Mouse (Mus musculus): ENCODE measurements at regions not wholly inside any gene's neighbourhood (a gene's known extent, or its start where the extent isn't known, plus 50 kb on each side); places are given as distances from the start of the nearest gene placed in this dataset.
"Not testable (repeated sequence)": the region's sequence is repeated elsewhere in the genome, so short reads cannot be mapped to it uniquely, and the experiment has no call there.

DNA sequence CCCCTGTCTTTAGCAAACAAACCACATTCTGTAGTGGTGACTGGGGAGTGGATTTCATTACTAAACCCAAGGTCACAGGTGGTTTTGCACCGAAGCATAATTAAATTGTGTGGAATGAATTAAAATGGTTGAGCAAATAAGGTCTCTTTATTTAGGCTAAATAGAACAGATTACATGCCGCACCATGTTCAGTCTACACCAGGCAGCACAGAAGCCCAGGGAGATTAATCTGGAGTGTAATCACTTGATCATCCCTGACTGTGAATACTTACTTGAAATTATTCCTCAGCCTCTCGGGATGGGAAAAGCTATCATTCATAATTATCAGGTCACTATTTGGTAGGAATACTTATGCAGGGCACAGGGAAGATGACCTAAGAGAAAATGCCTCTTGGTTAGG, 1293.3 kb upstream of the Sel1l start:
- DNase-seq: no peak

DNA sequence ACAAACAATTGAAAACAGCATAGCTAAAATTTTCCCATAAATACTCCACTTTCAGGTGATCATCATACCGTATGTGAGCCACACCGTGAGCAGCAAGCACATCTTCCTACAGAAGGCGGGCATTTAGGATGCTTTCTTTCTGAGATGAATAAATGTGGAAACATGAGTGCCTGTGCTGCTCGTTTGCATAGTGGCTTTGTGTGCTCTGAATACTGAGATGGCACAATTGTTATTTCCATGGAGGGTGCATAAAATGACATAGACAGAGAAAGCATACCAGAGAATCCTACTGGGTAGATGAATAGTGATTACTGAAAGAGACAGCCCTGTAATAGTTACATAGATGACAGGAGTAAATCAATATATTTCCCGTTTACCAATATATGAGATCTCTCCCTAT, 1287.4 kb upstream of the Sel1l start:
- DNase-seq: no peak

DNA sequence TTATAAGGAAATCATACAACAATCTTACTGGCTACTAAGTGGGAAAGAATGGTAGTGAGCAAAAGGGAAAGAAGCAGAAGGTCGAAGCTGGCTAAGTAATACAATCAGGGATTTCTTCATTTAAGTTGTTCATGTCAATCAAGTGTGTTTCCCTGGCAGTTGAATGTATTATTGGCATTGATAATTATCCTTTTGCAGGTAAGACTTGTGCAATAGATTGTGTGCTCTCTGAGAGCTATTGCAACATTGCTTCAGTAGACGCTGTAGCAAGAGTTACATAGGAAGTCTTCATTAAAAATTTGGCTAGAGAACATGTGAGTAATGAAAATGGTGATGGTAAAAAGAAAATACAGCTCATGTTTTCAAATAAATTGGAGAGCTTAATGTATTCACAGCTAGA, 1273.3 kb upstream of the Sel1l start:
- DNase-seq: no peak

DNA sequence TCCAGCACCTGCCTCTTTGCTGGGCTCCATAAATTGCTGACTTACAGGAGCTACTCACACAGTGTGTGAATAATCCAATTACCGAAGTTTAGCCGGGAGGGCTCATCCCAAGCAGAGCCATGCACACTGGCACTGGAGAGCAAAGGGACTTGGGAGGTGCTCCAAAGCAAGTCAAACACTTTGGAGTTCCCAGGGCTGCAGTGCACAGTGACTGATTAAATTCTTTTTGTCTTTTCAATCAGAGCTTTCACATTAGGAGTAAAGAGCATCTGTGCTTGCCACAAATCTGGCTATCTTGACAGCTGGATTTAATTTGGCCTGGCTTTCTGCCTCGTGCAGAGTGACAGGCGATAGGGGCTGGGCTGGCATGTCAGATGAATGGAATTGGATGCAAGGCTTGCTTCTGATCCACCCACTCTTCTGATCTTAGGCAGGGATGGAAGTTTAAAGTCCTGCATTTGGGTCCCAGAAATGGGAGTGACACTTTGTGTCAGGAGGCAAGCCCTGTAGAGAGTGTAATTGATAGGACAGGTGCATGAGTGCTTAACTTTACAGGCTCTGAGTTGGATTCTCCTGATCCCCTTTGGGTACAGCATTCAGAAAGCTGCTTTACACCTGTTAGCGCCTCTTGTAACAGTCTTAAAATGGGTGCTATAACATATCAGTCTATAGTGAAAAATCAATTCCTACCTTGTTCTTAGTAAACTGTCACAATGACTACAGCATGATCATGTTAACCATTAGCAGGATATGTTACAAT, 1239.3 kb upstream of the Sel1l start:
- DNase-seq: no peak

DNA sequence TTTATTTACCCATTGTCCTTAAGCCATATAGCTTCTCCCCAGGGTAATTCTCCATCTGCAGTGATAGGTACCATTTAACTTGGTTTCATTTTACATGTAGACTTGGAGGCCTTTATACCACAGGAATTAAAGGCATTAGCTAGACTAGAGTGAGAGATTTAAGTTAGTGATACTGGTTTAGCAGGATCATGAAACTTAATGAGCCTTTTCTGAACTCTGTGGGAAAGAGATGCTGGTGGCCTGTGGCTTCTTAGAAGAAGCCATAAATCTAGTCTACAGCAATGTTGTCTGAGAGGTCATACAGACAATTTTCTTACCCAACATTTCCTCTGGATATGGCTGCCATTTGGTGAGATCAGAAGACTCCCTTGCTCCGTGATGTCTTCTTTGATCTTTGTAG, 1214.9 kb upstream of the Sel1l start:
- no peak for DNase-seq

DNA sequence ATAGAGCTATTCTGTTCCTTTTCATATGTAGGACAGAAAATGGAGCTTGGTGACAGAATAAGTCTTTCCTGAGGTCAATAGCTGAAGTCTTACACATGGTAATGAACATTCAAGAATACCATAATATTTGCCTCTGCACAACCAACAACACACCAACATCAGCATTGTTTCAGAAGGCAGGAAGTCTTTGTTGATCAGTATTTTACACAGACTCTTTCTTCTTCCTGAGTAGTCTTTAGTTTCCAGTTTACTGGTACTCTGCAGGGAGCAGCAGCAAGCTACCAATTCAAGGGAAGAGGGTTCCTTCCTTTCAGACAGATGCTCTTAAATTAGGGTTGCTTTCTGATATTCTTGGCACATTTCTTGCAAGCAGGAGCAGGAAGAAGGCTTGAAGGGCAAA, 1170.7 kb upstream of the Sel1l start:
- no peak for DNase-seq

DNA sequence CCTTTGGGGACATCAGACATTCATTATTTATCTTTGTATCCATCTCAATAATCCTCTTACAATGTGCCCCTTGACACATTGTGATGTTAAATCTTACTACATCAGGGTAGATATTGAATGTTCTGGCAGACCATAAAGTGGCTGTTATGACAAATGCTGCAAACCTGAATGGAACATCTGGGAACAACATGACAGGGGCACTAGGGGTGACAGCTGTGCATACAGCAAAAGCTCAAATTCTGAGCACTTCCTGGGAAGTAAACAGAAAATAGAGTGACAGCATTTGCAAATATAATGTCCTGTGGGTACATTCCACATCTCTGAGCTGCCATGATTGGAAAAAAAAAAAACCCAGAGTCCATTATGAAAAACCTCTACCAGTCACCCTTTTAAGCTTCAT, 1162.6 kb upstream of the Sel1l start:
- no peak for DNase-seq

DNA sequence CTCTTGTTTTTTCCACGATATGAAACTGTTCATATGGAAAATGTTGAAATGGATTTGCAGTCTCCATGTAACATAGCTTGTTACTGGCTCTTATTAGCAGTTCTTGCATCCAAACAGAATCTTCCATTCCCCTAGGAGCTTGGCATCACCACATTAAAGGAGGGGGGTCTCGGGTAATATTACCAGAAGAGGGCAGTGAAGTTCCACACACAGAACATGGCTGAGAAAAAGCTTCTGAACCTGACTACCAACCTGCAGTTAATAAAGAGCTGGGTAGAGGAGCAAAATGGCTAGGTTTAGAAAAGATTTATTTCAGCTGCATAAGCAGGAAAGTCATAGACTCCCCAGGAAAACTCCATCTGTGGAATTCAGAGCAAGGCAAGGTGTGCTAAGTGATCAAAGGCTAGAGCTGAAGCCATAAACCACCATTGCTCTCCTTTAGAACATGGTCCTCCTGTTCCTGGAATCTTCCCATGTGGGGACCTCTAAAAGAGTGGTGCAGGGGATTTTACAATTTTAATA, 1157.9 kb upstream of the Sel1l start:
- no peak for DNase-seq

DNA sequence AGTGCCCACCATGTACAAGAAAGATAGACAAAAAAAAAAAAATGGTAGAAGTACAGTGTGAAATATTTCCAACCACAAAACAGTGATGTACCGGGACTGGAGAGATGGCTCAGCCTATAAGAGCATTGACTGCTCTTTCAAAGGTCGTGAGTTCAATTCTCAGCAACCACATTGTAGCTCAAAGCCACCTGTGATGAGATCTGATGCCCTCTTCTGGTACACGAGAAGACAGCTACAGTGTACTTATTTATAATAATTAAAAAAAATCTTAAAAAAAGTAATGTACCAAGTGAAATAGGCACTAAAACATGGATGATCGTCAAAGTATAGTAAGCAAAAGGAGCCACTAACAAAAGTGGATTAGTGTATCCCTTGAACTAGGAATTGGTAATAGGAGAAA, 1154.2 kb upstream of the Sel1l start:
- no peak for DNase-seq

DNA sequence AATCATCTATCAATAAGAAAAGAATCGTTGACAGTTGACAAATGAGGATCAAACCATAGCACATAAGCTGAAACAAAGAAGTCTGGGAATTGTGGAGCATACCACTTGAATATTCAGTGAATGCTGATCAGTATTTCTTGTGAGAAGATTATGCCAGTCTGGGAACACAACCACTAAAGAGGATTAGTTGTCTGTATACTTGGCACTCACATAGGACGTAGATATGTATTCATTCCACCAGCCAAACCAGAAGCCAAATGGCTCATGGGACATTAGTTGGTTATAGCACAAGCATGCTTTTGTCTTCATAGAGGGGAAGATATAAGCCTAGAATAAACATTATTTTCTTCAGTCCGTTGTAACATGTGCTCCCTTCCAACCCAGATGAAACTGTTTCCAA, 1126.7 kb upstream of the Sel1l start:
- DNase-seq: no peak

DNA sequence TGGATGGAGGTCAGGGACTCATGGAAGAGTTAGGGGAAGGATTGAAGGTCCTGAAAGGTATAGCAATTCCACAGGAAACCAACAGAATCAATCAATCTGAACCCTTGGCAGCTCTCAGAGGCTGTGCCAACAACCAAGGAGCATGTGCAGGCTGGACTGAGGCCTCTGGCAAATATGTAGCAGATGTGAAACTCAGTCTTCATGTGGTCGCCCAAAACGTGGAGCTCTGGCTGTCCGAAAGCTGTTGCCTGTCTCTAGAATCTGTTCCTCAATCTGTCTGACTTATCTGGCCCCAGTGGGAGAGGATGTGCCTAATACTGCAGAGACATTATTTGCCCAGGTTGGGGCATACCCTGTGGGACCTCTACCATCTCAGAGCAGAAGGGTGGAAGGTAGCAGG, 1095.4 kb upstream of the Sel1l start:
- DNase-seq: no peak

DNA sequence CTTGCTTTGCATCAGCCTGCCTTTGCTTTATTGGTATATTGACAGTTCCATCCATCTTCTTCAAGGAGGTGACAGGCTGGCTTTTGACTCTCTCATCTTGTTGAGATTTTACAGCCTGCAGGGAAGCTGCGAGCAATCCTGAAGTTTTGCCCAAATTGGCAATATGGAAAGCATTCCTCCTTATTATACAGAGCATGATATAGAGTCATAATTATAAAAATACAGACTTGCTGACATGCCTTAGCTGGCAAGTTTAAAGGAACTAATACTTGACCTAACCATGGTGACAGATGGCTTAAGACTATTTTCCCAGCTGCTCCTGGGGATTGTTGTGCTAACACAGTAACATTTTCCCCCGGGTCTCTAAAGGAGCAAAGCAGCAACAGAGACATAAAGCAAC, 1078.6 kb upstream of the Sel1l start:
- DNase-seq: no peak

DNA sequence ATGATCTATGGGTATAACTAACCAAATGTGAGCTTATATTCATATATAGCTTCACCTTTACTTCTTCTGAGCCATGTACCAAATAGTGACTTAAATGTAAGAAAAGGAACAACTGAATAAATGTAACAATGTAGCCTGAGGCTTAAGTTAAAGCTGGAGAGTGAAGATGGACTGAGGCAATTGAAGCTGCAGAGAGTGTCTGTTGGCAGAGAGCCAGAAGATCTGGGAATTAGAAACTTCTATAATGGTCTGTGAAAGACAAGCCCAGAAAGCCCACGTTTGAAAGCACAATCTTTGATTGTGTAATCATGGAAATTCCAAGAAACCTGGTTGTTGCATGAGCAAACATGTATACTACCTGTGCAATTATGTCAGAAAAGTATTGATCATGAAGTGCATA, 1078.0 kb upstream of the Sel1l start:
- no peak for DNase-seq

DNA sequence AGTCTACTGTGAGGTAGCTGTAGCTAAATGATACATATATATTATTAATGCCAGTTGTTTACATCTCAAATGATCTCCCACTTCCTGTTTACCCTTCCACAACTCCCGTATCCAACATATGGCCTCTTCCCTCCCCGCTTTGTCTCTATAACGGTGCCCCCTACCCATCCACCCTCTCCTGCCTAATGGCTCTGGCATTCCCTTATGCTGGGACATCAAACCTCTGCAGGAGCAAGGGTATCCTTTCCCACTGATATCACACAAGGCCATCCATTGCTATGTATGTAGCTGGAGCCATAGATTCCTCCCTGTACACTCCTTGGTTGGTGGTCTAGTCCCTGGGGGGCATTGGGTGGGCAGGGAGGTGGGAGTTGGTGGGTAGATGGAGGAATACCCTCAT, 1071.0 kb upstream of the Sel1l start:
- no peak for DNase-seq

DNA sequence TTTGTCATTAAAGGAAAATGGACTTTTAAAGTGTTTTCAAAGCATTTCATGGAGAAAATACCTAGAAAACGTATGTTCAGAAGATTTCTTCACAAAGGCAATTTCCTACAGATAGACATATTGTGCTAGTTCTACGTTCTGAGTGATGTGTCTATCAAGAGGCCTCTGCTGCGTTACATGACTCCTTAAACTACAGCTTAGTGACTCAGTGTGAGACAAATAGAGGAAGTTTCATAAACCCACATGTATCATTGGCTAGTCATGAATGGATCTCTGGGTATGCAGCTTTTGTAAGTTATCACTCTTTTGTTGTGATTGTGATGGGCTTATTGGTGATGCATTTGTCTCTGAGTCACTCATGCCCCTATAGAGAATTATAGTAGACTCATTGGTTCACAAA, 1067.3 kb upstream of the Sel1l start:
- no peak for DNase-seq

DNA sequence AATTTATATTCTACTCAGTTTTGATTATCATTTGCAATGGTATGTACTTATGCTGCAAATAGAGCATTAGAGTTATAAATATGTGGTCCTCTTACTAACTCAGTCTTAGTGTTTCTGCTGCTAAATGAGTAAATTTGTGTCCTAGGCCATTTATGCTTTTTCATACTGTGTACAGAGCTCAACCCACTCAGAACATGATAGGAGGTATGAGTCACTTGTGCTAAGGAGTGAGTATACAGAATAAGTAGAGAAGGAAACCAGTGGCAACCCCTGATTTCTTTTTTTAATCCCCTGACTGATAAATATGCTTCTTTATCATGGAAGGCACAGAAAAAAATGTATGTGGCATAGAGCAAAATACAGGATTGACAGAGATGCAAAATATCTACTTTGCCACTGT, 1066.8 kb upstream of the Sel1l start:
- DNase-seq: no peak

DNA sequence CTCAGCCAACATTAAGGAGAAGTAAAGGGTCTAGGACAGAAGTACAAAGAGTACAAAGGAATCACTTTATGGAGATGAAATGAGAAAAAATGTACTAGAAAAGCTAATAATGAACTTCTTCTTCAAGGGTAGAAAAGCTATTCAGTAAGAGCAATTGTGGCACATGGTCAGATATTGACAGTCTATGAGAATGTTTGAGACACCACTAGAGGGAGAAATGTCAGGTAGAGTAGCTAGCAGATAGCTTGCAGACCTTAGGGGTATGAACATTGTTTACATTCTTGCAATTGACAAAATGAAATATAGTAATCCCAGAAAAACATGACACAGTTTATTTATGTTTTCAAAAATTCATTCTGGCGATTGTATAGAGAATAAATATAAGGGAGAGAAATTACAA, 1066.2 kb upstream of the Sel1l start:
- no peak for DNase-seq

DNA sequence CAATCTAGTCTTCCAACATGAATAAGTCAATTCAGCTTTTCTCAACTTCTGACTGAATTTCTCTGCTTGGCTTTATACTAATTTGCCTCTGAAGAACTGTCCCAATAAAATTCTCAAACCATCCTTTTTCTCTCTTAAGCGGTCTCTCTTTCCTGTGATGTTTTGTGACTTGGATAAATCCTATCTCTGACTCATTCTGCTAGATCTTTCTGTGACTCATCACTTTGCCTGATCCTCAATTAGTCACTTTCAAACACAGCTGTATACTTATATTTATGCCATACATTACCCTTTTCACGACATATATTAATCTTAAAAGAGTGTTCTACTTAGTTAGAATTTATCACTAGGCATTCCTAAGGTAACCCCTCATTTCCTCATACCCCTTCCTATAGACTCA, 1055.4 kb upstream of the Sel1l start:
- no peak for DNase-seq

DNA sequence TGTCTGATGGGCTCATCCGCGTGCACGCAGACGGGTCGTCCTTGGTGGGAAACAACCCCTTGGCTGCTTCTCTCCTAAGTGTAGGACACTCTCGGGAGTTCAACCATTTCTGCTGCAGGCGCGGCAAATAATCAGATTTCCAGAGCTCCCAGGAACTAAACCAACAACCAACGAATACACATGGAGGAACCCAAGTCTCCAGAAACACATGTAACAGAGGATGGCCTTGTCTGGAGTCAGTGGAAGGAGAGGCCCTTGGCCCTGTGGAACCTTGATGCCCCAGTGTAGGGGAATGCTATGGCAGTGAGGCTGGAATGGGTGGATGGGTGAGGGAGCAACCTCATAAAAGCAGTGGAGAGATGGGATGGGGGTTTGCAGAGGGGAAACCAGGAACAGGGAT, 1043.4 kb upstream of the Sel1l start:
- DNase-seq: no peak

DNA sequence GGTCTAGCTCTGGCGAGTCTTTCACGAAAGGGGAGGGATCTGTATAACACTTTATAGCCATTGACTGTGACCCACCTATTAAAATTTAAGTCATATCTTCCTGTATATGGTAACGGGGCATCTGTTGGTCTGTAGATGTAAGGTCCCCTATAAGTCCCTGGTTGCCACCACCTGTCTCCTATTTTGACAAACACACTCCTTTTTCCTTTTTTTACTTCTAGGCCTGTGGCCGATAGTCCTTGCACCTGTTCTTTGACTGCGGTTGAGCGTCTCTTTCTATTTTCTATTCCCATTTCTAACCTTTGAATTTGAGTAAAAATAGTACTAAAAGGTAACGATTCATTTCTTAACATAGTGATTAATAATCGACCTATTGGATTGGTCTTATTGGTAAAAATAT, 1042.7 kb upstream of the Sel1l start:
- not testable (repeated sequence) for DNase-seq

DNA sequence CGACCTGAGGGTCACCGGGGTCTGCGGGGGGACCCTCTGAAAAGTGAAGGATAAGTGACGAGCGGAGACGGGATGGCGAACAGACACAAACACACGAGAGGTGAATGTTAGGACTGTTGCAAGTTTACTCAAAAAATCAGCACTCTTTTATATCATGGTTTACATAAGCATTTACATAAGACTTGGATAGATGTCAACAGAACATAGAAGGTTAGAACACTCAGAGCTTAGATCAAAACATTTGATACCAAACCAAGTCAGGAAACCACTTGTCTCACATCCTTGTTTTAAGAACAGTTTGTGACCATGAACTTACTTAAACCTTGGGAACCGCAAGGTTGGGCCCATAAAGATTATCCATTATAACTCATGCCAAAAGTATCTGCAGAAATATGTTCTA, 1042.2 kb upstream of the Sel1l start:
- not testable (repeated sequence) for DNase-seq

DNA sequence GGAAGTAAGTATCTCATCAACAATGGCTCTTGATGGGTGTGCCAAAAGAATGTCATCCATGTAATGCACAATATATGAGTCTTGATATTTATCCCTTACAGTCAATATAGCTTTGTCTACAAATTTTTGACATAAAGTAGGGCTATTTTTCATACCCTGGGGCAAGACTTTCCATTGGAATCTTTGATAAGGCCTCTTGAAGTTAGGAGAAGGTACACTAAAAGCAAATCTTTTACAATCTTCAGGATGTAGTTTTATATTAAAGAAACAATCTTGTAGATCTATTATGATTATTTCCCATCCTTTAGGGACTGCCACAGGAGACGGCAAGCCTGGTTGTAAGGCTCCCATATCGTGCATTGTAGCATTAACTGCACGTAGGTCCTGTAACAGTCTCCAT, 1038.8 kb upstream of the Sel1l start:
- no peak for DNase-seq

DNA sequence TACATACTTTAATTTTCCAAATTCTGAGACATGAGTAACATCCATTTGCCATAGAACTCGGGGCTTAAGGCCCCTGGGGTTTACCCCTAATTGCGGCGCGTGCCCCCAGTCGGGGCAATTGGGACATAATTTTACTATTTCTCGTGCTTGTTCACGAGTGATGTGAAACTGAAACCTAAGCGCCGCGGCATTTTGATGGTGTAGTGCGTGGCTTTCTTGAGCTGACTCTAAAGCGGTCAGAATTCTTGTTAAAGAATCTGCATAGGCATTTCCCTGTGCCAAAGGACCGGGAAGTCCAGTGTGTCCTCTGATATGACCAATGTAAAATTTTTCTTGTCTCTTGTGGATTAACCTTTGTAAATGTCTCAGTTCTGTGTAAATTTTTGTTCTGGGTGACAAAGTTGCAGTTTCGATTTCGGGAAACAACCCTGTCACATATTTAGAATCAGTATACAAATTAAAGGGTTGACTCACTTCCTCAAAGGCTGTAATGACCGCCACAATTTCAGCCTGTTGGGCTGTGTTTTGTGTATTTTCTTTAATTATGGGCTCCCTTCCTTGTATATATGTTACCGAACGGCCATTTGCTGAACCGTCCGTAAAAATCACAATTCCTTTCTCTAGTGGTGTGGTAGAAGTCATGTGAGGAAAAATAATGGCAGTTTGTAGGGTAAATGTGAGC, 1037.6 kb upstream of the Sel1l start:
- not testable (repeated sequence) for DNase-seq

DNA sequence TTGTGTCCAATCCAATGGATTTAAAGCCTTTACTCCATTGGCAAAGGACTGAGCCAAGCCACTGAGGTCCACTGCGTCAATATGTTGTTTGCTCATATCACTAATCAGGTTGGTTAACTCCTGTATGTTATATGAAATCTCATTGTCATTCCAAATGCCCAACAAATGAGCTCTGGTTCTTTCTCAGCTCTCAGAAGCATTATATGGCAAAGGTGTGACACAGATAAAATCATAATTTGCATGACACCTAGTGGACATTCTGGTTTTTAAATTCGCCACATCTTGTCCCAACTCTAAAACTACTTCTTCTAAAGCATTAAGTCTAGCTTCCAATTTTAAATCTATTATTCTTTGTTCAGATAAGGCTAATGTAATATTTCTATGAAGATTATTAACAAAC, 1035.1 kb upstream of the Sel1l start:
- DNase-seq: not testable (repeated sequence)

DNA sequence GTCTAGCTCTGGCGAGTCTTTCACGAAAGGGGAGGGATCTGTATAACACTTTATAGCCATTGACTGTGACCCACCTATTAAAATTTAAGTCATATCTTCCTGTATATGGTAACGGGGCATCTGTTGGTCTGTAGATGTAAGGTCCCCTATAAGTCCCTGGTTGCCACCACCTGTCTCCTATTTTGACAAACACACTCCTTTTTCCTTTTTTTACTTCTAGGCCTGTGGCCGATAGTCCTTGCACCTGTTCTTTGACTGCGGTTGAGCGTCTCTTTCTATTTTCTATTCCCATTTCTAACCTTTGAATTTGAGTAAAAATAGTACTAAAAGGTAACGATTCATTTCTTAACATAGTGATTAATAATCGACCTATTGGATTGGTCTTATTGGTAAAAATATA, 1034.1 kb upstream of the Sel1l start:
- DNase-seq: not testable (repeated sequence)
